Mouse (Mus musculus) heart, adult 8-10 months (tissue): Measurements from ENCODE around the gene Fars2. TPM values are rescaled to one million over a fixed set of nuclear protein-coding genes. Genes with fewer than 3 reads are reported as not detected.

Experiments used
- DNase-seq: peaks from one replicate; pipeline ENCODE4 v3.0.0; 2022; ENCODE audit warnings: low spot score
- total RNA-seq, 4 experiments: library from RNA; stranded (reverse); gene quantifications; 2 replicates each; pipeline ENCODE4 v1.2.4; 2022

Gene Fars2
- total RNA-seq, result 10 to 100 TPM; 85.3 to 90.4 (median 87.3) TPM

DNA sequence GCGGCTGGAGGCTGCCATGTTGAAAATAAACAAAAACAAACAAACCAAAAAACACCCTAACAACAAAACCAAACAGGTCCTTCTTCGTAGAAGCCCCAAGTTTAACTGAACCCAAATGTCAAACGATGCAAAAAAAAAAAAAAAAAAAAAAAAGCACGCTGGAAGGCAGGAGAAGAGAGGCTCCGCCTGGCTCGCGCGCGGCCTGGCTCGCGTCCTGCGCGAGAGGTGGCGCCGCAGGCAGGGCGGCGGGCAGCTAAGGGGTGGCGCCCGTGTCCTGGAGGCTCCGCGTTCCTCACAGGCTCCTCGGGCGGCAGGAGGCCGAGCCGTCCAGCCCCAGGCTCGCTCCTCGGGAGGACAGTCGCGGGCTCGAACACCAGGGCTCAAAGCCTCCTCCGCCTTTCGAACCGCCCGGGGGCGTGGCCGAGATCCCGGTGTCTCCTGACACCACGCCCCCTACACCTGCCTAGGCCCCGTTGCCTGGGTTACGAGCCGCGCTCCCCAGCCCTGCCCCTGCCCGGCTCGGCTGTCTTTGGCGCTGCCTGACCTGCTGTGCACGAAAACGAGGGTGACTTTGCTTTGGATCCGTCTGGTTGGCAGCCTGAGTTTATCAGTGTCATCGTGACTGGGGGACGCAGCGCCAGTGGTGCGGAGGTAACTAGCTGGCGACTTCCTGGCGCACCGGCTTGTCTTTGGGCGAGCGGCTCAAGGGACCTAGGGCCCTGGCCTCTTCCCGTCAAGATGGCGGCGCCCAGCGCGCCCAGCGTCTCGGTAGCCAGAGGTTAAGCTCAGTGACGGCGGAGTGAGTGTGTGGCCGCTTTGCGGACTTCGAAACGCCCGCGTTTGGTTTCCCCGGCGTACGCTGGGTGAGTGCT lies at the start of gene Fars2, which contains the start of gene Lyrm4:
Gene Fars2 (plus strand): TSS at position 270 of the 872 bp plus-strand sequence.
Gene Lyrm4 (minus strand): TSS at position 384 of the 872 bp plus-strand sequence.
- DNase-seq, result peak; percentile 94

DNA sequence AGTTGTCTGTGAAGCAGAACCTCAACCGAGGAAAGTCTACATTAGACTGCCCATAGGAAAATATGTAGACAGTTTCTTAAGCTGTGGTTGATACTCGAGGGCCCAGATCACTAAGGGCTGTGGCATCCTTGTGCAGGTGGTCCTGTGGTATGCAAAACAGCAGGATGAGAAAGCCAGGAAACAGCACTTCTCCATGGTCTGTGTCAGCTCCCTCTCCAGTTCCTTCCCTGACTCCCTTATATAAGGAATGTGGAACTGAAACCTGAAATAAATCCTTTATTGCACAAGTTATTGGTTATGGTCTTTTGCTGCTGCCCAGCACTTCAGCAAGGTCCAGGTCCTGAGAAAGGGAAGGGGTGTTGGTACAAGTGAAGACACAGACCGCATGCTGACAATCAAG lies 42.7 kb upstream of the Fars2 start:
- no peak for DNase-seq

DNA sequence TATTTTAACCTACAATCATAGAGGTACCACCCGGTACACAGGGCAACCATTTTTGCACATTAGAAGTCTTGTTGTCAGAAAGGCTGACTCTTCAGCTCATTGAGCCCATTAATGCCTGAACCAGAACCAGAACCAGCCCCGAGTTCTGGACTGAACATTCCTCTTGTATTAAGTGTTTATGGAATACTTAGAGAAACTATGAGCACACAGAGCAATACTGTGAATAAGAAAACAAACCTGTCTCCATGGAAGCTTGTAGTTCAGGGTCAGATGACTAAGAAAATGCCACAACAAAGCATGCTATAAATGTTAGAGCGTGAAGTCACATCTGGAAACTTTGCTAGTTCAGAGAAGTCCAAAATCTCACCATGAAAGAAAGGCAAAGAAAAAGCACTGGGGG lies 35.6 kb upstream of the Fars2 start:
- DNase-seq, result no peak

- no peak for DNase-seq
These were observed 32.5 kb upstream of the Fars2 start for GRCm38 (mm10) chr13:36084701-36085100.

DNA sequence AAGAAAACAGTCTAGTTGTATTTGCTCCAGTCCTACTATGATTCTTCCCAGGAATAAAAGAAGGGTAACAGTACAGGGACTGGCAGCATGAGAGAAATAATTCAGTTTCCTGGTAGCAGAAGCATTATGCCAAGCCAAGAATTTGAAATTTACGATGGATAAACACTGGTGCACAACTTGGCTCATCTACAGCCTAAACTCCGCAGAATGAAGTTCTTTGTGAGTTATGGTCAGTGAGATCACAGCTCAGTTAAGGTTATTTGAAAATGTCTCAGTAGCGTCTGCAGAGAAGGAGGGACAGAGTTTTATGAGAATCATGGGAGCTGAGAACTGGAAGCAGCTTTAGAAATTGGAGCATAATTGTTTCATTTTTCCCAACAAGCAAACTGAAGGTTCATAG lies 31.2 kb upstream of the Fars2 start:
- DNase-seq, result no peak

DNA sequence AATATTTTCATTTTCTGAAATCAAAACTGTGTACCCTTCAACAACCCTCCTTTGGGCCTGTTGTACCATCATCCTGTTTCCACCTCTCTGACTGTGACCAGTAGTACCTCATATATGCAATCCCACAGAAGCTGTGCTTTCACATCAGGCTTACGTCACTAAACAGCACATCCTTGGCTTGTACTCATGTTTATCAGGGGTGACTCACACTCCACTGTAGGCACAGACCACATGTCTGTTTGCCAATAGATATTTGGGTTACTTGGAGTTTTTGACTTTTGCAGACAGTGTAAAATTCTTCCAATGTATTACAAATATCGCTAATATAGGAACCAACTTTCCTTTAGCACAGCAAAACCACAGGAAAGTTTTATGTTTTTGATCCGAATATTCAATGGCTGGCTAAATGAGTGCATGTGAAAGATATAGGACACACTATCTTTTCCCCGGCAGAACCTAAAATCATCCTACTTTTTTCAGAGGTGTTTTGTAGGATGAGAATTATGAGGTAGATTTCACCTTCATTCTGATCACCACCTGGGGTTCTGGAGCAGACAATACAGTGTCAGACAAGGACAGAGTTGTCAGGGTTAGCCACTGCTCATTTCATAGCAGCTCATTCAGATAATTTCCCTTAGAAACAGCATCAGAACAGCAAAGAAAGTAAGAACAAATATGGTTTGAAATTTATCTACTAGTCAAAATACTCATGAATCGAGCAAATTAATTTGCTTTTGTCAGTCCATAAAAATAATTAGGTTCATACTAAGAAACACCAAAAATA lies 30.4 kb upstream of the Fars2 start:
- DNase-seq, result peak; percentile 21

DNA sequence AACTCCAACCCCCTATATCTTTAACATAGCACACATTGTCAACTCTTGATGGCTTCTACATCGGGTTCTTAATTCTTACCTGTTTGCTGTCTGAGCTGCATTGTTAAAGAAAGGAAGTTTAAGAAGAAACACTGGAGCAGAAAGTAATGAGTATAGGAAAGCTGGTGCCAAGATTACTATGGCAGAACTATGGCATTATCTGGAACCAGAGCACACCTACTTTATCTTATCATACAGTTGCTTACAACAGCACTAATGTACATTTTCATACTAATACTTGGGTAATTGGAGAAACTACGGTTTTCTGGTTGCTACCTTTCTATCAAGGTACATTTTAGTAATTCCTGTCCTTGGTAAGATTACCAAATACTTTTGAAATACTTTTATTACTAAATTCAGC lies 29.8 kb upstream of the Fars2 start:
- no peak for DNase-seq

DNA sequence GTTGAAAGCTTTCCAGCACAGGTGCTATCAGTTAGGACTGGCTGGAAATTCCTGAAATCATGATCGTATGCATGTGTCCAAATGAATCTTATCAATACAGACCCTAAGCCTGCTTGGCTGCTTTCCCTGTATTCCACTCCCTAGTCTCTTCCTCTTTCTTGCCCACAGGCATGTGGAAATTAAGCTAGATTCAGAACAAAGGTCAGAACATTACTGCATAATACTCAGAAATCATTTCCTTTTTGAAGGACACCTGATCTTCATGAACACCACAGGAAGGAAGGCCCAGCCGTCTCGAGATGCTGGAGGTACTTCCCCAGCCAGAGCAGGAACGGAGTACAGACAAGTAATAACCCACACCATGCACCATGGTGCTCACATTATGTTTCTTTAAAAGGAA lies 29.0 kb upstream of the Fars2 start:
- DNase-seq, result no peak

- peak; percentile 6 for DNase-seq
These were observed 20.4 kb upstream of the Fars2 start for GRCm38 (mm10) chr13:36096684-36097383.

DNA sequence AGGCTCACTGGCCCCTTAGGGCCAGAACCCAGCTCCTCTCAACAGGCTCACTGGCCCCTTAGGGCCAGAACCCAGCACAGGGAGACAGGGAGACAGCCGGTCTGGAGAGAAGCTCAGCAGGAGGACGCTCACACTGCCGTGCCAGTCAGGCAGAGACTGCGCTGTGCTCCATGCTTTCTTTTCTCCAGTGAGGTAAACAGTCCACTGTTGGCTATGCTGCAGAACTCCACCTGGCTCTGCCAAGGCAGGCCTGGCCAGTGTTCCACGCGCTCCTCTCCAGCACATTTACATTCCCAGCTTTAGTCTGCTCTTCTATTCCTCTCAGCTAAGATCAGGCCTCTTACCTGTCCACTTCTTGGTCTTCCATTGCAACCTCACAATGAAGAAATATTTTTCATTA lies 11.6 kb upstream of the Fars2 start:
- DNase-seq, result peak; percentile 11

GRCm38 (mm10) chr13:36108528-36108927 lies 8.7 kb upstream of the Fars2 start:
- DNase-seq, result no peak

- DNase-seq, result no peak
These were observed 5.9 kb upstream of the Fars2 start for GRCm38 (mm10) chr13:36111331-36111730.

DNA sequence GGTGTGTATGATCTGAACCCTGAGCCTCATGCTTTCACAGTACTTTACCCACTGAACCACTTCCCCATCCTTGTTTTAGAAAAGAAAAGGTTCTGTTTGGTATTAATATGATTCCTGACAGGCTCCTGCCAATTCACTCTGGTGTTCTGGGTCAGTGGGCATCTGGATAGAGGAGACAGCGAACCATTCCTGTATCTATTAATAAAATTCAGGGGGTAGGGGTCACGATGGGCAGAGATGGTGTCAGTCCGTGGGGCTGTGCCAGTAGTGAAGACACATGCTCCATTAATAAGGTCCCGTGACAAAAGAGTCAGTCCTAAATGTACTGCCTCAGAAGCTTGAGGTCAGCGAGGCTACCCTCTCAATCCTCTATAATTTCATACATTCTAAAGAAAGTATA lies 4.0 kb upstream of the Fars2 start:
- no peak for DNase-seq

DNA sequence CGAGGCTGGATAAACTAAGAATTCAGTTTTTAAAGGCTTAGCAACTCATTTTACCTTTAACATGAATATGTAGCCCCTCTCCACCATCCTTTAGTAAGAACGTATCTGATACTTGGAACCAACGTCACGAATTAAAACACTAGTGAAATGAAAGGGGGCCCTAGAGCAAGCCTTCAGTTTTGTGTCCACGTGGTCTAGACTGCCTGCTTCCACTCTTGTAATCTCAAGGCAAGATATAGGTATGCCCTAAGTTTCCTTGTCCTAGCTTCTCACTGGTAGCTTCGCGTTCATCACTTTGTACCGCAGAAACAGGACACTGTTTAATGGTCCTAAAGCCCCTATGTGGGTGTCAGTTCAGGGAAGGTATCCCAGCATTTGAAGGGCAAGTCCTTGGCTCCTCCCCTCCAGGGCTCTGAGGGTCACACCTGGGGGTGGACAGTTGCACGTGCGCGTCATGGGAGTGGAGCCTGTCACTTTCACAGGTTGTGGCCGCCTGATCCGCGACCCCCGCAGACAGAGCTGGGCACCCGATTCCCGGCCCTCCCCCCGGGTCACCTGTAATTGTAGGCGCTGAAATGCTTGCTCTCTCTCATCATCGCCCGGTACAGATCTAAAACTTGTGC lies 581 bp upstream of the Fars2 start:
- DNase-seq, result no peak

DNA sequence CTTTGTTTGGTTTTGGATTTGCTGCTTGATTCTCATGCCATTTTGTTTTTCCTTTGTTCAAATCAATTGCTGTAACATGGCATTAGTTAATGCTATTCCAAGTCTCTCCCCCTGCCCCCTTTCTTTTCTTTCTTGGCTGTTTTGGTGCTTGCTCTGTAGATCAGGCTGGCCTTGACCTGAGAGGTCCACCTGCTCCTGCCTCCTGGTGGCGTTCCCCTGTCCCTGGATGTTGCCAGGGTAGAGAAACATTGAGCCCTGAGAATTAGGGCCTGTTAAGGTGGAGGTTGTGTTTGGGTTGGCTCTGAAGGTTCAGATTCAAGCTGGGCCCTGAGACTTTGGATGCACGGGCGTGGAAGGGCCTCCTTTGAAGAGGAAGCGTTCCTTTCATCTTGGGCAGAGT lies 2.5 kb downstream of the Fars2 start:
- no peak for DNase-seq

DNA sequence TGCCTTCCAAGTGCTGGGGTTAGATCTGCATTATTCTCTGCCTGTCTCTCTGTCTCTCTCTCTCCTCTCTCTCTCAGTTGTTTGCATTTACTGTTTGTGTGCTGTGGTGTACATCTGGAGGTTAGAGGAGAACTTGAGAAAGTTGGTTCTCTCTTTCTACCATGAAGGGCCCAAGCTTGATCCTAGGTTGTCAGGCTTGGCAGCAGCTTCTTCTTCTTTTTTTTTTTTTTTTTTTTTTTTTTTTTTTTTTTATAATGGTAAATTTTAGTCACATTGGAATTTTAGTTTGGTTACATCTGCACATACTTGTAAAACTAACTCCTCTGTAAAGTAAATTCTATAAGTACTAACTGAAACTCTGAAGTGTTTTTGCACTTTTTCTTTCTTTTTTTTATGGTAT lies 3.4 kb downstream of the Fars2 start:
- DNase-seq, result no peak

DNA sequence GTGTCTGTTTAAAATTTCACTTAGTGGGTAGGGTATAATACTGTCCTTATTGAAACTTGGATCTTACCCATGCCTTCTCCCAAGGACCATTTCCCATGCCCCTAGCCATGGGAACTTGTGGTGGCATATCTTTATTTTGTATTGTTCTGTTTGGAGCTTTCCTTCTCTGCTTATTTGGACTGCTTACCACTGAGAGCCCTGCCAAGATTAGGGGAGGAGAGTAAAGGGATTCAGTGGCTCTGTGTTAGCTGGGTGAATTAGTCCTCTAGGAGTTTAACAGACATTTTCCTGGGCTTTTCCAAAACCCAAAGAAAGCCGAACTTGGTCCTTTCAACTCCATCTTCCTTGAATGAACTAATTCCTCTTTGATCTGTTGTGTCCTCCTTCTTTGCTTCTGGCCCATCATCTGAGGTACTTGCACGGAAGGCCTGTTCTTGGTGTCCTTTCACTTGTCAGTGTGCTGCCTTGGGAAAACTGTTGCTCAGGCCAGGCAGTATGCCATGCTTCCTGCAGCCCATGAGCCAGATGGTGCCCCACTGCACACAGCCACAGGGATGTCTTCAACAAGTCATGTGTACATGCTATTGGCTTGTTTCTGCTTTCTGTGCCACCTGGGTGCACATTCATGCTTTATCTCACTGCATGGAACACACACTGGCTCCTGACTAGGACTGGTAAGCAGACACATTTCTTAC lies 12.3 kb downstream of the Fars2 start:
- DNase-seq, result no peak

- DNase-seq, result no peak
These were observed 14.2 kb downstream of the Fars2 start for GRCm38 (mm10) chr13:36131401-36131800.

GRCm38 (mm10) chr13:36131992-36132649 lies 14.9 kb downstream of the Fars2 start:
- DNase-seq, result no peak

GRCm38 (mm10) chr13:36139703-36140102 lies 22.5 kb downstream of the Fars2 start:
- DNase-seq, result no peak
